Mouse (Mus musculus) G1E (cell line): ENCODE data around the gene Dnah2. TPM values are rescaled to one million over a fixed set of nuclear protein-coding genes. Genes with fewer than 3 reads are reported as not detected.

ENCODE experiments used
- ATAC-seq: 2 replicates; pipeline ENCODE4 v1.8.0; 2016; ENCODE audit warnings: mild to moderate bottlenecking; ENCODE audit not compliant: insufficient number of reproducible peaks, poor library complexity, low FRiP score, severe bottlenecking; ENCODE audit errors: extremely low read depth
- DNase-seq: peaks from one replicate; pipeline ENCODE4 v3.0.0; 2012; ENCODE audit warnings: low spot score
- H3K27me3 ChIP-seq: 2 replicates; pipeline ENCODE4 v1.6.1; 2012; ENCODE audit warnings: mild to moderate bottlenecking, low read length, inconsistent platforms; ENCODE audit not compliant: insufficient read depth
- H3K36me3 ChIP-seq: replicated peaks from 2 replicates; pipeline ENCODE3; 2012; ENCODE audit warnings: mild to moderate bottlenecking, inconsistent platforms
- H3K4me1 ChIP-seq: 2 replicates; pipeline ENCODE4 v1.6.1; 2012; ENCODE audit warnings: low read depth, low read length, inconsistent platforms, mixed read lengths; ENCODE audit not compliant: insufficient read depth
- H3K4me3 ChIP-seq: 2 replicates; pipeline ENCODE4 v1.5.1; 2012; ENCODE audit warnings: low read depth, mild to moderate bottlenecking, inconsistent platforms, low read length, moderate library complexity, mixed read lengths
- H3K9me3 ChIP-seq: replicated peaks from 2 replicates; pipeline ENCODE4 v1.6.1; 2012; ENCODE audit warnings: inconsistent platforms
- CTCF ChIP-seq: IDR thresholded peaks from 2 replicates; pipeline ENCODE4 v1.5.1; 2012; ENCODE audit warnings: low read depth, low read length, inconsistent platforms, mixed read lengths
- GATA1 ChIP-seq: IDR thresholded peaks from 2 replicates; pipeline ENCODE4 v1.6.1; 2012; ENCODE audit warnings: borderline replicate concordance, low read length, inconsistent platforms, mixed read lengths
- GATA2 ChIP-seq: IDR thresholded peaks from 2 replicates; pipeline ENCODE4 v1.6.1; 2012; ENCODE audit warnings: low read depth, low read length, inconsistent platforms, borderline replicate concordance
- POLR2AphosphoS5 ChIP-seq: IDR thresholded peaks from 2 replicates; pipeline ENCODE4 v1.6.1; 2012; ENCODE audit warnings: low read depth, low read length, inconsistent platforms; ENCODE audit not compliant: insufficient replicate concordance
- TAL1 ChIP-seq: conservative IDR thresholded peaks from 2 replicates; pipeline ENCODE4 v1.6.1; 2012; ENCODE audit warnings: low read depth, low read length, inconsistent platforms, mixed read lengths
- polyA plus RNA-seq: library from polyadenylated mRNA; stranded (reverse); fragments of >175 nt; gene quantifications from 2 replicates; pipeline ENCODE4 v1.2.3, GENCODE M21; 2012
- total RNA-seq, 2 experiments: library from RNA; stranded (forward) in 1 of 2; stranded (reverse) in 1 of 2; fragments of 200-1000 nt in 1 of 2; fragments of >200 nt in 1 of 2; fragmentation: Nextera tagmentation in 1 of 2; gene quantifications; 2 replicates each; pipeline ENCODE4 v1.2.3; 2014 to 2017

Dnah2 gene
- total and polyA plus RNA-seq, 3 experiments: 0.13 to 2.6 (median 1.1) TPM

- no peaks in the 10 kb centered on the region for H3K27me3 ChIP-seq
- TF ChIP-seq POLR2AphosphoS5: no peak
- no peak for TF ChIP-seq GATA2
- no peak for TF ChIP-seq CTCF
- no peak for TF ChIP-seq GATA1
- TF ChIP-seq TAL1: no peak
- peaks cover 72% of the 10 kb centered on the region for H3K4me1 ChIP-seq
- H3K9me3 ChIP-seq: peaks cover 5% of the 10 kb centered on the region; the same call in 1 of the 2 replicates
- H3K4me3 ChIP-seq: no peak overlapping the region
- ATAC-seq (no peak), DNase-seq (no peak)
- H3K36me3 ChIP-seq: peaks cover 78% of the 10 kb centered on the region
Measured at GRCm38 (mm10) chr11:69405397-69406200, 143.3 kb downstream of the Dnah2 start.

- H3K4me1 ChIP-seq: peaks cover 70% of the 10 kb centered on the region
- peaks cover 7% of the 10 kb centered on the region for H3K9me3 ChIP-seq
- ATAC-seq (no peak), DNase-seq (no peak)
- H3K4me3 ChIP-seq: no peak overlapping the region; the same call in 1 of the 2 replicates
- peaks cover 86% of the 10 kb centered on the region for H3K36me3 ChIP-seq
- TF ChIP-seq GATA2 (no peak), CTCF (no peak), POLR2AphosphoS5 (no peak), TAL1 (no peak), GATA1 (no peak)
- H3K27me3 ChIP-seq: no peaks in the 10 kb centered on the region
Measured at GRCm38 (mm10) chr11:69404595-69405396, 144.1 kb downstream of the Dnah2 start.

- Histone ChIP-seq H3K27me3 (no peaks in the 10 kb centered on the region), H3K9me3 (peaks cover 8% of the 10 kb centered on the region), H3K4me3 (no peak overlapping the region), H3K4me1 (peaks cover 65% of the 10 kb centered on the region), H3K36me3 (peaks cover 93% of the 10 kb centered on the region)
- no peak for TF ChIP-seq TAL1
- no peak for TF ChIP-seq CTCF
- TF ChIP-seq GATA2: no peak
- no peak for TF ChIP-seq POLR2AphosphoS5
- TF ChIP-seq GATA1: no peak
- ATAC-seq (no peak), DNase-seq (no peak)
Measured at GRCm38 (mm10) chr11:69403691-69404594, 145.0 kb downstream of the Dnah2 start.

GRCm38 (mm10) chr11:69401987-69402386 is 146.9 kb downstream of the Dnah2 start:
- peaks cover 97% of the 10 kb centered on the region for H3K36me3 ChIP-seq
- no peak overlapping the region for H3K4me3 ChIP-seq
- TF ChIP-seq CTCF (no peak), POLR2AphosphoS5 (no peak), GATA1 (no peak), GATA2 (no peak), TAL1 (no peak)
- ATAC-seq (no peak), DNase-seq (no peak)
- peaks cover 8% of the 10 kb centered on the region for H3K9me3 ChIP-seq
- no peaks in the 10 kb centered on the region for H3K27me3 ChIP-seq
- peaks cover 61% of the 10 kb centered on the region for H3K4me1 ChIP-seq

- H3K27me3 ChIP-seq: no peaks in the 10 kb centered on the region
- H3K36me3 ChIP-seq: peaks cover 95% of the 10 kb centered on the region
- H3K9me3 ChIP-seq: peaks cover 8% of the 10 kb centered on the region
- peaks cover 60% of the 10 kb centered on the region for H3K4me1 ChIP-seq
- peak overlapping the region; percentile 55 for H3K4me3 ChIP-seq
- ATAC-seq: peak; percentile 74
- TF ChIP-seq TAL1 (no peak), POLR2AphosphoS5 (no peak; the same call in 1 of the 2 replicates), CTCF (peak; percentile 80)
- DNase-seq: peak; percentile 69
Measured at GRCm38 (mm10) chr11:69401210-69401637, 147.7 kb downstream of the Dnah2 start.
